Mouse (Mus musculus) small intestine, adult 2 months (tissue): ENCODE measurements around the gene B3galt5. TPM values are rescaled to one million over a fixed set of nuclear protein-coding genes. Genes with fewer than 3 reads are reported as not detected.
A peak's percentile ranks its signal among the peaks of the same experiment; 100 is the strongest.

Experiments used
- H3K27ac ChIP-seq: fragments of 200-500 bp; 2 replicates; pipeline ENCODE4 v1.5.1; 2012; ENCODE audit warnings: low read depth, low read length, control low read depth, inconsistent platforms; ENCODE audit not compliant: insufficient read depth
- H3K27me3 ChIP-seq: fragments of 200-500 bp; 2 replicates; pipeline ENCODE4 v1.6.1; 2012; ENCODE audit warnings: mild to moderate bottlenecking, moderate library complexity, low read length, inconsistent platforms; ENCODE audit not compliant: control insufficient read depth, insufficient read depth
- H3K36me3 ChIP-seq: fragments of 200-500 bp; 2 replicates; pipeline ENCODE4 v1.6.1; 2012; ENCODE audit warnings: mild to moderate bottlenecking, low read length, control low read depth, inconsistent platforms; ENCODE audit not compliant: control insufficient read depth, insufficient read depth
- H3K4me1 ChIP-seq: fragments of 200-500 bp; 2 replicates; pipeline ENCODE4 v1.6.1; 2012; ENCODE audit warnings: low read length, inconsistent platforms, mixed read lengths; ENCODE audit not compliant: control insufficient read depth, insufficient read depth, insufficient read length
- H3K4me3 ChIP-seq: fragments of 200-500 bp; 2 replicates; pipeline ENCODE4 v1.5.1; 2012; ENCODE audit warnings: low read depth, mild to moderate bottlenecking, control low read depth, inconsistent platforms, low read length, moderate library complexity
- CTCF ChIP-seq: fragments of 200-500 bp; IDR thresholded peaks from 2 replicates; pipeline ENCODE4 v1.5.1; 2012; ENCODE audit warnings: low read depth, mild to moderate bottlenecking, control low read depth, inconsistent platforms, low read length, moderate library complexity, mixed read lengths; ENCODE audit not compliant: insufficient replicate concordance, insufficient read length; ENCODE audit errors: extremely low read depth
- POLR2A ChIP-seq: fragments of 200-500 bp; IDR thresholded peaks from 2 replicates; pipeline ENCODE4 v1.6.1; 2012; ENCODE audit warnings: low read depth, mild to moderate bottlenecking, control low read depth, inconsistent platforms, low read length, moderate library complexity
- WGBS: fragments of 180-500 bp; shearing (Covaris S2); methylation state at CpG from one replicate; pipeline ENCODE4 v1.1.7; 2018; 5-methylcytosine and 5-hydroxymethylcytosine counted together
- polyA plus RNA-seq: library from polyadenylated mRNA; depleted of rRNA; stranded (reverse); fragments of >200 nt; gene quantifications from 2 replicates; pipeline ENCODE4 v1.2.3, GENCODE M21; 2012; rRNA removed

Gene B3galt5
- 0.34 and 3.4 TPM in 2 replicates for polyA plus RNA-seq

DNA sequence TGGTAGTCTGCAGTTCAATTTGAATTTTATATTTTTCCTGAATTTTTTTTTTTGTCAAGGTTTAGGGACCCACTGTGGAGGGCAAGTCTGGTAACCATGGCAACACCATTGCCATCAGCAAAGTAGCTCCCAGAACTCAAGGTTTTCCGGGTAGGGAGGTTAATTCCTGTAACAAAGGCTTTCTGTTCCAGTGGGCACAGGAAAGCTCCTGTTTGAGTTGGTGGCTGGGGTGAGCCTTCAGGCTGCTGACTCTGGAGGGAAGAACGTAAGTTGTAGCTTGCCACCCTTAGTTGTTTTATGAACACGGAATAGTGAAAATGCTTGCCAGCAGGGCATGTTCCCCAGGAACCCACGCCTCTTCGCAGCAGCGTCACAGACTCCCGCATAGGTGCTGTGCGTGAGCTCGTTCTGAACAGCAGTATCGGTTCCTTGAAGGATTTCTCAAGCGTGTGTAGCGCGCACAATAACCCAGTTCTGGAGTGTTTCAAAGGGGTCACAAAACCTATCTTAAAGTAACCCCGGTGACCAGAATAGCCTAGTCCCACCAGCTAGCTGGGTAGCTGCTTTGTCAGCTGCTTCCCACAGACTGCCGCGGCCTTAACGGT, at the start of gene B3galt5:
B3galt5 (plus strand) TSS at position 436 of the 605 bp plus-strand sequence.
- no peak for TF ChIP-seq CTCF
- no peak for TF ChIP-seq POLR2A

DNA sequence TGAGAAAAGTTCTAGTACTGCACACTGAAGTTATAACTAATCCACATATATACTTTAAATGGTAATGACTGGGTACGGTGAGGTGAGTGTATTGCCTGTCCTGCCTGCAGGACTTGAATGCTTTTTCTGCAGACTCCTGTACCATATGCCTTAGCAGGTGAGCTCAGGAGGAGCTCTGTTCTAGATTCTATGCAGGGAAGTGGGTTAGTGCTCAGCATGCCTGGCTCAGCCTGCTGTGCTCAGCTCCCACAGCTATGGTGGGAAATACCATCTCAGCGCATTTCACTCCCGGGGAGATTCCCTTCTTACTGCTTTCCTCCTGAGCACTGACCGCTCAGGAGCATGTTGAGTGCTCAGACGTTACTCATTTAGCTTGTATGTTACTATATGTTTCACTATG, 48.0 kb upstream of the B3galt5 start:
- H3K4me1 ChIP-seq, result no peaks in the 10 kb centered on the region
- H3K27me3 ChIP-seq, result no peaks in the 10 kb centered on the region; the same call in none of the 2 replicates
- H3K4me3 ChIP-seq, result no peak overlapping the region
- no peak overlapping the region for H3K27ac ChIP-seq
- TF ChIP-seq CTCF (no peak), POLR2A (no peak)
- WGBS, result 91% methylated on average over 5 of the region's 5 CpGs
- H3K36me3 ChIP-seq, result no peaks in the 10 kb centered on the region

More for the DNA sequence above, at the start of gene B3galt5:
- no peak within 1 kb of the TSS for H3K27ac ChIP-seq
- 75% methylated on average over 17 of the region's 17 CpGs for WGBS
- H3K4me3 ChIP-seq, result no peak within 1 kb of the TSS
- H3K36me3 ChIP-seq, result no peaks in the 10 kb centered on the region
- H3K27me3 ChIP-seq, result no peaks in the 10 kb centered on the region
- H3K4me1 ChIP-seq, result no peaks in the 10 kb centered on the region

DNA sequence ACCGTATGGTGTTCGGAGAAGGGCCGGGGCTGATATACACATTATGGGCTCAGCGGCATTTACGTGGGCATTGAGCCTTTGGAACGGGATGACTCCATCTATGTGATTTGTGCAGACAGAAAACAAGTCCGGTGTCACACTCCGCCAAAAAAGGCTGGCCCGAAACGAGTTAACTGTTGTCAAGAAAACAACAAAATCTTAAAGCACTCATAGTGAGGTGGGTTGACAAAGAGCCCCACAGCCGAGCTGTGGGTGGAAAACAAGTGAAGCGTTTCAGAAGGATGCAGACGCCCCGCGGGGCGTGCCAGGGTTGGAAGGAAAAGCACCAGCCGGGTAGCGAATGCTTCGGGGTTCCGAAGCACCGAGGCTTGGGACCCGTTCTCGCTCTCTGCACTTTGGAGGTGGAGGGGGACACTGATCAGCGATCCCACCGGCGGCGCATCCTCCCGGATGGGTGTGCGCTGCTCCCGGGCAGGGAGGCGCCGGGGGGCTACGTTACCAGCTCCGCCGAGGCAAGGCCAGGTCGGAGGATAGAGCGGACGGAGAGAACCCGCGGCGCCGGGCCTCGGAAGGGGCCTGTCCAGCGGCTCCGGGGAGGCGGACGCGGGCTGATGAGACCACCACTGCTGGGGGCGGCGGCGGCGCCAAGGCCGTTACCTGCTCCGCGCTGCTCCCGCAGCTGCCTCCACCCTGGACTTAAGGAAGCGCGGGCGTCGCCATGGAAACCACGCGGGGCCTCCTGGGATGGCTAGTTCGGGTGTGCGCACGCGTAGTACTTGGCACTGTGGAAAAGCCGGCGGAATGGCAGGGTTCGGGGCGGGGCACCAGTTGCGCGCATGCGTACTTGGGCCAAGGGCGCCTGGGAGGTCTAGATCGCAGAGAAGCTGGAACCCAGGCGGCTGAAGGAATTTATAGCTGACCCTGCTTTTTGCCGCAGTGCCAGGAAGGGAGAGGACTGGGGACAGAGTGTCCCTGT, 43.8 kb upstream of the B3galt5 start, which contains the start of gene Lca5l:
Lca5l (minus strand) TSS at position 741 of the 976 bp plus-strand sequence.
- Histone ChIP-seq H3K36me3 (no peaks in the 10 kb centered on the region), H3K4me1 (peaks cover 6% of the 10 kb centered on the region; the same call in 1 of the 2 replicates), H3K27me3 (no peaks in the 10 kb centered on the region; the same call in none of the 2 replicates), H3K27ac (no peak within 1 kb of the TSS), H3K4me3 (peak within 1 kb of the TSS; percentile 85)
- TF ChIP-seq CTCF, result no peak
- TF ChIP-seq POLR2A, result peak; percentile 52
- under 1% methylated on average over 77 of the region's 77 CpGs for WGBS

DNA sequence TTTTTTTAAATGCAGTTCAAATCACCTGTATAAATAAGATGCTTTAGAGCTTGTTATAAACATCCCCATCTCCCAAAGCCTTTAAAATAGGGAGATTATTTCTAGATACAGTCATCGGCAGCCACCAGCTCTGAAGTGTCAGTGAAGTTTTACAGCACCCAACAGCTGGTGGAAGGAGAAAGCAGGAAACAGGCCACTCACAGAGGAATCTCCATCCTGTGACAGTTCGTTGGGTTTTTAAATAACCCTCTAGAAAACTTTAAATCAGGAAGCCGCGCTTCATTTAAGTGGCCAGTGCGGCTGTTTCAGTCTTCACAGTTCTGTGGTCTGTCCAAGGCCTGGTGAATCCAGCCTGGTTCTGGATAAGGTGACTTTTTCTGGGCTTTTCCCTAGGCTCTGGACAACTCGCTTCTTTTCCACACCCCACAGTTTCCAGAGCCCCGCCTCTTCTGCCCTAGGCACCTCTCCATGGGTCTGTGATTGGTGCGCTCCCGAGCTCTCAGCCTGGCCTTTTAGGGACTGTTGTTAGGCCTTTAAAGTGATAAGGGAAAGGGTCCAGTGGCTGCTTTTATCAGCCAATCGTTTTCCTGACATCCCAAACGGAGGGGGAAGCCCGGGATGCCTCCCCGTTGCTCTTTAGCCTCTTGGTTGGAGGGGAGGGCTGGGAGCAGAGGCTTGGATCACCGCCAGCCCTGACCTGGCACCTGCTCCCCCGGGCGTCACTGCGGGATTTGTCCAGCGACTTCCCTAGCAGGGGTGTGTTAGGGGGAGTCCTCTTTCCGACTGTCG, 35.5 kb upstream of the B3galt5 start, which contains the start of gene Sh3bgr:
Sh3bgr (plus strand) TSS at position 538 of the 789 bp plus-strand sequence.
- WGBS, result 4% methylated on average over 20 of the region's 20 CpGs
- TF ChIP-seq CTCF (no peak), POLR2A (no peak)
- no peaks in the 10 kb centered on the region for H3K36me3 ChIP-seq
- no peaks in the 10 kb centered on the region for H3K27me3 ChIP-seq
- peak within 1 kb of the TSS; percentile 54 for H3K4me3 ChIP-seq
- H3K4me1 ChIP-seq, result peaks cover 9% of the 10 kb centered on the region
- H3K27ac ChIP-seq, result peak within 1 kb of the TSS; percentile 35

DNA sequence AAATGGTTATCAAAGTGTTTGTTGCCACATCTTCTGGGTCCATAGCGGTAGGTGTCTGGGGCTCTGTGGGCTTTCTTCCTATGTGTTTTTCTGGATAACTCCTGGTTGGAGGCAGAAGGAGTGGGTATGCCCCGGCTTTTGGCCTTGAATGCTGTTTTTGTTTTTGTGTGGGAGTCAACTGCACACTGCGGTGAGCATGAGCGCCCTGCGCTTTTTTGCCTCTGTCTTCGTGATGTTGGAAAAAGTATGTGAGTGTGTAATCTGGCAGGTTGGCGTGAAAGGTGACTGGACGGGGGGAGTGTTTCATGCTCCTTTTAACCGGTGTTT, 34.9 kb upstream of the B3galt5 start:
- H3K4me3 ChIP-seq, result peak overlapping the region; percentile 54
- H3K36me3 ChIP-seq, result no peaks in the 10 kb centered on the region
- H3K27me3 ChIP-seq, result no peaks in the 10 kb centered on the region
- TF ChIP-seq POLR2A, result no peak
- no peak for TF ChIP-seq CTCF
- peak overlapping the region; percentile 35 for H3K27ac ChIP-seq
- 40% methylated on average over 9 of the region's 9 CpGs for WGBS
- peaks cover 13% of the 10 kb centered on the region for H3K4me1 ChIP-seq

DNA sequence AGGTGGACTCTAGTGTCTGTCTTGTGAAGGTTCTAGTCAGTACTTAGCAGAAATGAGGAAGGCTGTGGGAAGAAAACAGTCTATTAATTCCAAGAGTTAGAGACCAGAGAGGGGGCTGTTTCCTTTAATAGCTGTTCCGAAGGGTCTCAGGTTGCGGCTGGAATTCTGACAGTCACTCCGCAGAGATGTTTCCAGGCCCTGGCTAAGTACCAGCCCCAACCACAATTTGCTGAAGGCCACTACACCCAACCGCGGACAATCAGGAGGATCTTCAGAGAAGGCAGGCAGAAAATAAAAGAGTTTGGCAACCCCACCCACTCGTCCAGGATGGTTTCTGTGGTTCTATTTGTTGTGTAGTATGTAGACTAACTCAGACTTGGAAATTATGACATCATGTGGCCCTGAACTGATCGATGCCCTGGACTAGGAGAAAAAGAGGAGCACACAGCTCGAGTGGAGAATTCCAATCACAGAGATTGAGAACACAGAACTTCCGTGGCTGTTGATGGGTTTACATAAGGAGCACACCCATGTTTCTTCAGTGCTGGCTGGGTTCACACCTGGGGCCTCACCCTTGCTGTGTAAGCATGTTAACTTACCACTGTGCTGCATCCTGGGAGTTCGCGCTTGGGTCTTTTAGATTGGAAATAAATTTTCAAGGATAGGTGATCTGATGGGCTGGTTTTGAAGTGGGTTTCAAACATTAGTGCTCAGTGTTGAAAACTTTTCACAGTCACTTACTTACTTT, 33.9 kb upstream of the B3galt5 start:
- H3K4me3 ChIP-seq, result no peak overlapping the region
- H3K4me1 ChIP-seq, result peaks cover 11% of the 10 kb centered on the region
- no peak for TF ChIP-seq POLR2A

More for the DNA sequence above, 33.9 kb upstream of the B3galt5 start:
- H3K27me3 ChIP-seq, result no peaks in the 10 kb centered on the region
- no peak overlapping the region for H3K27ac ChIP-seq
- WGBS, result 73% methylated on average over 11 of the region's 11 CpGs
- no peaks in the 10 kb centered on the region for H3K36me3 ChIP-seq
